Mouse (Mus musculus): ENCODE results near the gene Ccdc8.
A peak's percentile ranks its signal among the peaks of the same experiment; 100 is the strongest.

Ccdc8 gene

DNA sequence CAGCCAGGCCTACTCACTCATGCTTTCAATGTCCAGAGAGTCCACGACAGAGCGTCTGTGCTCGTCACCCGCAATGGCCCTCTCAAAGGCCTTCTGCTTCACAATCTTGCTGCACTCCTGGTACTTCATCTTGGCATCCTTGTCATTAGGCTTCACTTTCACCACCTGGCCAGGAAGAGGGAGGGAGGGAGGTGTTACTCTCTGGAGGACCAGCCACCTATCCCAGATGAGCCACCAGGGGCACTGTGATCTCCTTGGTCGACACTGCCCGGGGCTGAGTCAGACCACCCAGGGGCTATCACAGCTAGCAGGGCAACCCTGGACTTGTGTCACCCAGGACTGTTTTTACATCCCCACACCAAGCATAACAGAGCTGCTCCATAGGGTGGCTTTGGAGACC, 22.9 kb downstream of the Ccdc8 start:
- DNase-seq = peak; percentile 53 to 62

DNA sequence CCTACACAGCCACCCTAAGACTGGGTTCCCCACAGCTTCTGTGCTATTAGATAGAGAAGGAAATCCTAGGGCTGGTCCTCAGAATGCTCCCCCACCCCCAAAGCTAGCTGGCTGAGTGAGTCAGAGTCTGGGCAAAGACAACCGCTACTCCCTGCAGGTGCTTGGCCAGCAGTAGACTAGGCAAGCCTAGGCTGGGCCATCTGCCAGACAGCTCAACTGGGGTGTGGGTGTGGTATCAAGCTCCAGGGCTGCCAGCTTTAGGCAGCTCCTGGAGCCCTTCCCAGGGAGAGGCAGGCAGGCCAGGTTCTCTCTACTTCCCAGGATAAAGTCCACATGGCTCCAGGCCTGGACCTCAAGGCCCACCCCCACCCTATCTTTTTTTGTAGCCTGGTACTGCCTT, 24.5 kb downstream of the Ccdc8 start:
- peak; percentile 98 to 99 for DNase-seq

DNA sequence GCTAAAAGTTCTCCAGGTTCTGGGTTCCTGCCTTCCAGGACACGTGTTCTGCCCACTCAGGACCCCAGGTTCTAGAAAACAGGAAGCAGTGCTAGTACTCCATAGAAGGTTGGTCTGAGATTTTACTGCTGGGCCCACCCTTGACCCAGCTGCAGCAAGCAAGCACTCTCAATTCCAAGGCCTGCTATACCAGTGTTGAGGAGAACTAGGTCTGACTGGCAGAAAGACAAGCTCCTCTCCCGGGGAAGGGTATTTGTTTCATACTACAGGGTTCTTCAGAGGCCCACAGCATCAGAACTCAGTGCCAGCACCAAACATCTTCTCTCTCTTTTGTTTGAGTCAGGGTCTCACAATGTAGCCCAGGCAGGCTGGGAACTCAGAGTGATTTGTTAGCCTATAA, 25.4 kb downstream of the Ccdc8 start:
- DNase-seq = peak in 1 of 2 experiments; percentile 14

GRCm38 (mm10) chr7:17019426-17020166, 27.1 kb downstream of the Ccdc8 start:
- DNase-seq = peak in 1 of 2 experiments; percentile 33

- peak; percentile 55 to 67 for DNase-seq
Measured at GRCm38 (mm10) chr7:17022176-17022575, 29.7 kb downstream of the Ccdc8 start.

DNA sequence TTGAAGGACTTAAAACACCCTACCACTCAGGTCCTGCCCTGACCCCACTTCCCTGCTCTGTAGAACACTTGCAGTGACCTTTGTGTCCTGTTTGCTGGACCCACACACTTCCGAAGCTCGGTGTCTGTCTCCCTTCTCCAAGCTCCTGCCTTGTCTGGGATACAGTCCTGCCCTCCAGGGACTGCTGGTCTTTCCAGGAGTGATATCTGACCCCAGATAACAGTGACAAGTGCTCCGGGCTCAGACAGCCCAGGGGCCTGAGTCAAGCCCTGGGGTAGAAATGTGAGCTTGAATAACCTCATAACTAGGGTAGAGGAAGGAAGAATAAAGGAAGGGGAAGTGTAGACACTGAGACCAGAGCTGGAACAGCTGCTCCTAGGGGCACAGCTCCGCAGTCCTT, 31.2 kb downstream of the Ccdc8 start:
- DNase-seq = no peak

- peak; percentile 62 to 63 for DNase-seq
Measured at GRCm38 (mm10) chr7:17024141-17024540, 31.6 kb downstream of the Ccdc8 start.

DNA sequence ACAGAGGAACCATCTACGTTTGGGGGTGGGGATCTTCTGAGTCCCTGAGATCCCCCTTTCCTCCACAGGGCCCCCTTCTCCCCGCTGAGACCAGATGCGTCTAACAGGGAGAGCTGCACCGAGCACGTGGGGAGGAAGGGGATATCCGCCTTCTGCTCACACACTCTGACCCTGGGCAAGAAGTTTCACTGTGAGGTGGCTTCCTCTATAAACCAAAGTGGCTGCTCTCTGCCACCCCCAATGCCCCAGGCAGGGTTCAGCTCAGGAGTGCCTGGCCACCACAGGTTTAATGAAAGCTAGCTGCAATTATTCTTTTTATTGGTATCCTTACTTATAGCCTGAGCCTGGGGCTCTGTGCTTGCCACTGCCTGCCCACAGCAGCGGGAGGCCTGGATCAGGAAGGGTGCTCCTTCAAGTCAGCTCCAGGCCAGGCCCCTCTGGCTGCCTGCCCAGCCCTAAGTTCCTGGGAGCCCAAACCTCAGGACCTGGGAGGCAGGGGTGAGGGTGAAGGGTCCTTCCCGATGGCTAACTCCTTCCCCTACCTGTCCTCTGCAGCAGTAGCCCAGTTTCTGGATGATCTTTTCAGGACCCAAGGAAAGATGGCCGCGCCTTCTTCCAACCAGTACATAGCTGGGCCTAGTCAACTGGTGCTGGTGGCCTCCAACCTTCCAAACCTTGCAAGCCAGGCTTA, 32.5 kb downstream of the Ccdc8 start:
- DNase-seq = peak in 1 of 2 experiments; percentile 48

GRCm38 (mm10) chr7:17025505-17025894, 33.0 kb downstream of the Ccdc8 start:
- peak in 1 of 2 experiments; percentile 35 for DNase-seq

DNA sequence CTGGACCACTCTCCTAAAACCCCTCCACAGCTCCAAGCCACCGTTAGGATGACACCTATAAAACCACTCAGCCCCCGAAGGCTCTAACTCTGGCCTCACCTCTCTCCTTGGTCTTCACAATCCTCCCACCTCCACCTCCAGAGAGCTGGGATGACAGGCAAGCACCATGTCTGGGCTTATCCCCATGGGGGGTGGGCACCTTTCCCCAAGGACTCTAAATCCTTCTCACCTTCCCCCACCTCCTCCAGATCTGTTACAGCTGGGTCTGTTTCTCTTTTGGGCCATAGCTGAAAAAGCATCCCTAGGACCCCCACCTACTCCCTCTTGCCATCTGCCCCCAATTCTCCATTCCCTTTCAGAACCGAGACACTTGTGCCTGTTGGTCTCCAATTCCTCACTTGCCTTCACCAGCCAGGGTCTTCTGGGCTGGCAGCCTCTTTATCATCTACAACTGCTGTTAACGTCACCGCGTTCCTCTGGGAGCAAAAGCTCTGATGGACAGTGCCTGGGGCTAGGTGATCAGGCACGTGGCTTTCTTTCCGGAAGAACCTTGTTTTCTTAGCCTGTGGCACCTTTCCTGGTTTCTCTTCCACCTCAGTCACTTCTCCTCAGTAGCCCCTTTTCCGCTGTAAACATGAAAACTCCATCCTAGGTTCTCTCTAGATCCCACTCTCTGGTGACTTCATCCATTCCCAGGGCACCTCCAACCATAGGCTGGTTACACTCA, 33.6 kb downstream of the Ccdc8 start:
- DNase-seq = peak in 1 of 2 experiments; percentile 33

DNA sequence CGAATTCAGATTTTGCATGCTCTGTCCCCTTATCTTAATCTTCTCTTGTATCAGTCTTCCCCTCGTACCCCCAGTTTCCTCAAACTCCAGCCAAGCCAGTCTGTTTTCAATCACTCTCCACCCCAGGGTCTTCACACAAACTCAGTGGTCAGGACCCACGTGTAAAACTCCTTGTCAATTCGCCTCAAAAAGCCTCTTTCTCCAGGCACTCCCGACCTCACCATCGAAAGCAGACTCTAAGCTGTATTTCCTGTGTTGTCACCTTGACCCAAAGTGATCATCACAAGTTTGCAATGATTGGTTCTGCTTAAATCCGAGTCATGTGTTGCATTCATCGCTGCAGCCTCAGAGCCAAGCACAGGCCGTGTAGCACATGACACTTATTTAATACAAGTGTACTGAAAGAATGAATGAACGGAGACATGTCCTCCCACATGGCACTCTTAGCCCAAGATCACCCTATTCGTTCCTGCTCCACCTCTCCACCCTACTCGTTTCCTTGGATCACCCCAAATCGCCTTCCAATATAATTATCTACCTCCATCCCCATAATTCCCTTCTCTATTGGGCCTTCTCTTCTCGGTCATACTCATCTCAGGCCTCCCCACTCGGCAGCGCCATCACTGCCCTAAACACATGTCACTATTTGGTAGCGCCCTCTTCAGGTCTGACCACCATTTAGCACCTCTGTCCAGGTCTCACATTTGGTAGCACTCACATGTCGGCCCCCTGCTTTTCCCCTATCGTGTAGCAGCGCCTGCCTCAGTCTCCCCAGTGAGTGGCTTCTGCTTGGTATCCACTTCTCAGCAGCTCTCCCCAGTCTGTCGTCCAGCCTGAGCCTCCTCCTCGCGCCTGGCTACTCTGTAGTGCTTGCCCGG, 34.4 kb downstream of the Ccdc8 start:
- DNase-seq = peak; percentile 76 to 78

DNA sequence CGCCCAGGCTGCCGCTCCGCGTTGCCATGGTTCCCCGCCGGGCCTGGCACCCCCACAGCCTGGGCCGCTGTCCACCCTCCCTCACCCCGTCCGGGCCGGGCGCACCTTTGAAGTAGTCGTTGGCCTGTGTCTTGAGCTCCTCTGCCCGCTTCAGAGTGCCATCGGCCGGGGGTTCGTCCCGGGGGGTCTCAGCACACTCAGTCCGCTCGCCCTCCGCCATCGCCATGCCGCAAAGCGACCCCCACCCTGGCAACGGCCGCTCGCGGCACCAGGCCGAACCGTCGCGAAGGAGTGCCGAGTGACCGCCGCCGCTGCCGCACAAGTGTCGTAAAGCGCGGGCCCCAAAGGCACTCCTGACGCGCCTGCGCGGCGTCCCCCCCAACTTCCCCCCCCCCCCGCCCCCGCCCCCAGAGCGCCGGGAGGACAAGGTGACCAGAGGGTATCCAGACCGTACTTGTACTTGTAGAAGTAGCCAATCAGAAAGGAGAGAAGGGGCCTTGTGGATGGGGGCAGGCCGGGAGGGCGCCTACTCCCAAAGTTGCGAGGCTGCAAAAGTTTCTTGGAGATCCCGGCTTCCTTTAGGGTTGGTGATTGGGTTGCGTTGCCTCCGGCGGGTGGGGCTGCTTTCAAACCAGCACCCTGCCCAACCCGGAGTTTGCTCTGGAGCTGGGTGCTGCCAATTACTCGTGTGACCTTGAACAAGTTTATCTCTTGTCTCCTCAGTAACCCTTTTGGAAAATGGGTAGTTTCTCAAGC, 35.3 kb downstream of the Ccdc8 start, which contains the start of gene Ppp5c:
Gene Ppp5c, minus strand, starts transcription at position 337 of the 756 bp plus-strand sequence.
- peak; percentile 85 to 89 for DNase-seq

GRCm38 (mm10) chr7:17028923-17029322, 36.4 kb downstream of the Ccdc8 start:
- DNase-seq = no peak

GRCm38 (mm10) chr7:17030239-17030638, 37.7 kb downstream of the Ccdc8 start:
- no peak for DNase-seq

DNA sequence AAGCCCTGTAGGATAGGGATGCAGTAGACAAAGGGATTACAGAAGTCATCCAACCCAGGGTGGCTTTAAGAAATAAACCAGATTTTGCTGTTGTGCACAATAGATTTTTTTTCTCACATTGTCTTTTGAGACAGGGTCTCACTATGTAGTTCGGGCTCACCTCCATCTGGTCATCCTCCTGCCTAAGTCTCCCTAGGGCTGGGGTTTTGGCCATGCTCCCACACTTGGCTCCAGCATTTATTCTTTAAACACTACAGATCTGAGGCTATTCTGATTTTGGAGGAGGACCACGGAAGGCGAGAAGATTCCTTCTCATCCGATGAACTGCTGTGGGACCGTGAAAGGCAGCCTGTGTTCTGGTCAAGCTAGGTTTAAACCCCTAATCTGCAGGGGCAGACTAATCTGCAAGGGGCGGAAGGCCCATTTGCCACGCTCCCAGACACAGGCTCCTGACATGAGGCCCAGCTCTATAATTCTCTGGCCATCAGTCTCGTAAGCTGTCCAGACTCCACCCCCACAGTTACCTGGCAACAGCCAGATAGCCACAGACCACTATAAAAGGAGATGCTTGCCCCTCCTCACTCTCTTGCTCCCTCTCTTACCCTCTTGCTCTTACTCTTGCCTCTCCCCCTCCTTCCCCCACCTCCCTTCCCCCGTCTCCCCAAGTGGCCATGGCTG, 45.6 kb downstream of the Ccdc8 start:
- DNase-seq = no peak

DNA sequence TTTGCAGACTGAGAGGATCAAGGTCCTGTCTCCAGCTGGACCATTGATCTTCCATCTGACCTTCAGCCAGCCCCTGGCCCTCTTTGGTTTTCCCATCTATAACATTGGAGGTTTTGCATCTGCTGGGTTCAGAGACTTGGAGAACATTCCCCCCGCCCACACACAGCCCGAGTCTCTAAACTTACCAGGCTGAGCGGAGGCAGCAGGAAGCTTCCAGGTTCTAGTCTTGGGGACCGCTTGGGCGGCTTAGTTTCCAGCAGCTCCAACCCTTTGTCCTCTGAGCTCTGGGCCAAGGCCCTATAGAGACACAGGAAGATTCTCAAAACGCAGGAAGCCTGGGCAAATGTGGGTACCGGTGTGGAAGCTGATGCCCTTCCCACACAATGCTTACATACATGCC, 46.9 kb downstream of the Ccdc8 start:
- DNase-seq = no peak

DNA sequence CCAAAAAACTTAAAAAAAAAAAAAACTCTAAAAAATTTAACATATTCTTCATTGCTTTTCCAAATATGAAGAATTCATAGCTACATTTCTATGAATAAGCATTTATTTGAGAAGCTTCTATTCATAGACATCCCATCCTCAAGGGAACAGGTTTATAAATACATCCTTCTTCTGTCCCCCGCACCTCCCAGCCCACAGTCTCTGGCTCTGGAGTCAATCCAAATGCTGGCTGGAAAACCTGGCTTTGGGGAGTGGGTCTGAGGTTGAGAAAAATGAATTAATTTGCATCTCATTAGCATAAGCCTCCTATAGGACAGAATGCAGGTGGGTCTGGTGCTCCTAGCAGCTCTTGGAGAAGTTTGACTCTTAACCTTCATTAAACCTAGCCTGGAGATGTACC, 53.2 kb downstream of the Ccdc8 start:
- no peak for DNase-seq
